Mouse (Mus musculus) forelimb bud, embryonic 11.5 days (tissue): Measurements from ENCODE around the gene Adgrg7.

Source experiments
- DNase-seq: peaks from one replicate; pipeline ENCODE4 v3.0.0-alpha.2; 2012; ENCODE audit warnings: low read depth, low spot score

Adgrg7 gene

DNA sequence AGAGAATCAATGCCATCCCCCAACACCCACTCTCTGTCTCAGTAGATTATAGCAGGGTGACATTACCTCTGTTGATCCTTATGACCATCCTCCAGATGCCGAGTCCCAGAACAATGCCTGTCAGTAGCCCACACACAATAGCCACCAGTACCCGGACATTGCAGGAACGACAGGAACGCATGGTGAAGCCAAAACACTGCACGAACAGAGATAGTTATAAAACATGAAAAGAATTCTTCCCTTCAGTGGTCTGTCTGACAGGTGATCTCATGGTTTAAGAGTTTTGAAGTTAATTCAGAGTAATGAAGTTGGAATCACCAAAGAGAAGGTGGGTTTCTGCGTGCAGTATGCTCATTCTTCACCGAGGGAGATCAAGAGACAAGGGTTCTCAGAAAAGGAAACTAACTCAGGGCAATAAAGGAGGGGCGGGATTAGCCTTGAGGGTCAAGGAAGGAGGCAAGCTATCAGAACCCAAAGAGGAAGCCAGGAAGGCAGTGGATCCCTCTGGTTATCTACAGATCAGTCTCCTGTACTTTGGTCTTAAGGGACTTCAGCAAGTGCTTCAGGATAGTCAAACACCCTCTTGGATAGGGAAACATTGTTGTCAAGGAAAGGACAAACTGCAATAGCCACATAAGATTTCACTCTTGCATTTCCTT lies at the start of gene Adgrg7:
Gene Adgrg7 (minus strand): TSS at position 375 of the 659 bp plus-strand sequence.
- DNase-seq = no peak

DNA sequence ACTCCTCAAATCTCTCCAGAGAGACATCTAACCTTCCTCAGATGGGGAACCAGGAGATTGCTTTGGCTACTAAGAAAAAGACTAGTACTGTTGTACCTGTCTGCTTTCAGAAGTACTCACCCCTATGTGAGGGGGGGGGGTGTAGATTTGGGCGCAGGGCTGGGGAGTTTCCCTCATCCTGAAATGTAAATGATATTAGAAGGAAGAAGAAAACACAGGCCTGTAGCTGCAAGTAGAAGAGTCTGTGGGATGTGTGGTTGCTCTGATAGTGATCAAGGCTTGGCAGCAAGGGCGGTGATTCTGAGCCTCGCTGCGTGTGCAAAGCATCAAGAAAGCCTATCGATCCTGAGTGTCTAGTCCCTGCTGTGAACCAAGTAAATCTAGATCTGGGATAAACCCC lies 47.3 kb upstream of the Adgrg7 start:
- no peak for DNase-seq

DNA sequence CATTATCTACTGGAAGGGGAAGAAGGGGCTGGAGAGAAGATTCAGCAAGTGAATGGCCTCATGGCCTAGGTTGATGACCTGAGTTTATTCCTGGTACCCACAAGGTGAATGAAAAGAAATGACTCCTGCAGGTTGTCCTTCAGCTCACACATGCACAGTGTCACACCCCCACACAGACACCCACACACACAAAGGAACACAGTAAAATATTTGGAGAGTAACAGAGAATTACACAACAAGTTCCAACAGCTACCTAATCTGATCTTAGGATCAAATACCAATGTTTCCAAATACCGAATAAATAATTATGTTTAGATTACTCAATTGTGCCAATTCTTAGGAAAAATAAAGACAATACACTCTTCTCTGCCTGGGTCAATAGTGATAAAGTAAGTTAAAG lies 37.7 kb upstream of the Adgrg7 start:
- no peak for DNase-seq

- no peak for DNase-seq
Measured at GRCm38 (mm10) chr16:56831986-56832385, 36.3 kb upstream of the Adgrg7 start.

GRCm38 (mm10) chr16:56801370-56802109 lies 5.9 kb upstream of the Adgrg7 start:
- no peak for DNase-seq

- no peak for DNase-seq
Measured at GRCm38 (mm10) chr16:56800946-56801345, 5.3 kb upstream of the Adgrg7 start.

DNA sequence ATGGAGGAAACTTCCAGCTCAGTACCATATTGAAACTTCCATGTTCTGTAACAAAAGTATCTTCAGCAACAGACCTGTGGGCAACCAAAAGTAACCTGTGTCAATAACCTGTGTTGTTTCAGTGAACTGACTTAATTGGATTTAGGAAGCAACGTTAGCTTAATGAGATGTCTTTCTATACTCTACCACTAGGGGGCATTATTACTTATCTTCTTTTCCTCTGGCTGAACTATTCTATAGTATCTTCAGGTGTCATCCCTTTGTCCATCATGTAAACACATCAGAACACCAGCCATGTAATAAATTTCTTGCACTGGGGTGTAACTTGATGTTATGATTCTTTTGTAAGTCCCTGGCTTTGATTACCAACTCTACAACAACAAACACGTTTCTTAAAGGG lies 4.8 kb upstream of the Adgrg7 start:
- DNase-seq = peak; percentile 23

DNA sequence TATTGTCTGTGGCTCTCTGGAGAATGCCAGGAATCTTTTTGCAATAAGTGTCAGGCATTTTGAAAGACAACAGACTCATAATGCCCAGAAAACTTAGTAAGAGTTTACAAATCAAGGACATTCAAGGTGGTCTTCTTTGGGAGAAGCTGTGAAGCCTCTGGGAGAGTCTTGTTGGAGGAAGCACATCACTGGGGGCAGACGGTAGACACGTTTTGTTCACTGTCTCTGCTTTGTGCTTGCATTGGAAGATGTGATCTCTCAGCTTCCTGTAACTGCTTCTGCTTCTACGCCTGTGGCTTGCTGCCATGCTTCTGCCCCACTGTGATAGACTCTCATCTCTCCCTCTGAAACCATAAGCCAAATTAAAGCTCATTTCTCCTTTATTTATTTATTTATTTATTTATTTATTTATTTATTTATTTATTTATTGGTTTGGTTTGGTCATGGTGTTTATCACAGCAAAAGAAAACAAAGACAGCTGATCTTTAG lies 3.9 kb upstream of the Adgrg7 start:
- DNase-seq = no peak

GRCm38 (mm10) chr16:56798873-56799272 lies 3.2 kb upstream of the Adgrg7 start:
- DNase-seq = no peak

DNA sequence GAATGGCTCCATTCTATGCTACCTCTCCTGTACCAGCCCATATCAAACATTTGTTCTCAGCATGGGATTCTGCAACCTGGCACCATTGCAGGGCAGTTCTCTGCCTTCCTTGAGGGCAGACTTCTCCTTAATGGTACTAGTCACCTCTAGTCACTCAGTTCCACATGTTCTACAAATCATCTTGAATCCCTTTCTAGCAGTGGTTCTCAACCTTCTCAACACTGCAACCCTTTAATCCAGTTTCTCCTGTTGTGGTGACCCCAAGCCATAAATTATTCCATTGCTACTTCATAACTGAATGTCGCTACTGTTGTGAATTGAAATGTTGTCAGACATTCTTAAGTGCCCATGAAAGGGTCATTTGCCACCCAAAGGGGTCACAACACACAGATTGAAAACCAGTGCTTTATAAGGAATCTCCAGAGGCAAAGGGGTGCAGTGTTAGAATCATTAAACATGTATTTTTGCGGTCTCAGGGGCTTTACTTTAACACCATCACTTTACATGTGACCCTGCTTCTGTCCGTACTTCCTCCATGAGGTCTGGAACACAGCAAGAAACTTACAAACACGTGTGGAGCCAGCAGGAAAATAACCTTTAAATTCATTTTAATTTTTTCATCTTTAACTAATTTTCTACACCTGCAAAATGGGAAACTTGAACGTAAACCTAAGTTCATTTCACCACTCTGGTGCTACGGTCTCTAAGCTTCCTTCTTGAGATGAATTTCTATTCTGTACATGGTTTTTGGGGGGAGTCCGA lies 1.1 kb downstream of the Adgrg7 start:
- no peak for DNase-seq

- DNase-seq = no peak
Measured at GRCm38 (mm10) chr16:56793778-56794177, 1.9 kb downstream of the Adgrg7 start.

- DNase-seq = no peak
Measured at GRCm38 (mm10) chr16:56785943-56786342, 9.7 kb downstream of the Adgrg7 start.

- peak; percentile 70 for DNase-seq
Measured at GRCm38 (mm10) chr16:56771163-56772105, 24.2 kb downstream of the Adgrg7 start.

DNA sequence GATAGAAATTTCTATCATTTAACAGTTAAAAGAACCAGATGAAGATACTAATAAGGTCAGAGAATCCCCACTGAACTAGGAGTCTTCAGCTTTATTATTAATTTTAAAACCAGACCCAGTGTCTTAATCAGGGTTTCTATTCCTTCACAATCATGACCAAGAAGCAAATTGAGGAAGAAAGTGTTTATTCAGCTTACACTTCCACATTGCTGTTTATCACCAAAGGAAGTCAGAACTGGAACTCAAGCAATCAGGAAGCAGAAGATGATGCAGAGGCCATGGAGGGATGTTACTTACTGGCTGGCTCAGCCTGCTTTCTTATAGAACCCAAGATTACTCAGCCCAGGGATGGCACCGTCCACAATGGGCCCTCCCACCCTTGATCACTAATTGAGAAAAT lies 66.6 kb downstream of the Adgrg7 start:
- no peak for DNase-seq

GRCm38 (mm10) chr16:56724927-56725326 lies 70.7 kb downstream of the Adgrg7 start:
- DNase-seq = no peak

- DNase-seq = no peak
Measured at GRCm38 (mm10) chr16:56722357-56722756, 73.3 kb downstream of the Adgrg7 start.

- no peak for DNase-seq
Measured at GRCm38 (mm10) chr16:56719031-56719430, 76.6 kb downstream of the Adgrg7 start.

- peak; percentile 99 for DNase-seq
Measured at GRCm38 (mm10) chr16:56717224-56718200, 78.1 kb downstream of the Adgrg7 start, which contains the start of gene Tfg. TSS of gene Tfg (minus strand) at chr16:56717450.

DNA sequence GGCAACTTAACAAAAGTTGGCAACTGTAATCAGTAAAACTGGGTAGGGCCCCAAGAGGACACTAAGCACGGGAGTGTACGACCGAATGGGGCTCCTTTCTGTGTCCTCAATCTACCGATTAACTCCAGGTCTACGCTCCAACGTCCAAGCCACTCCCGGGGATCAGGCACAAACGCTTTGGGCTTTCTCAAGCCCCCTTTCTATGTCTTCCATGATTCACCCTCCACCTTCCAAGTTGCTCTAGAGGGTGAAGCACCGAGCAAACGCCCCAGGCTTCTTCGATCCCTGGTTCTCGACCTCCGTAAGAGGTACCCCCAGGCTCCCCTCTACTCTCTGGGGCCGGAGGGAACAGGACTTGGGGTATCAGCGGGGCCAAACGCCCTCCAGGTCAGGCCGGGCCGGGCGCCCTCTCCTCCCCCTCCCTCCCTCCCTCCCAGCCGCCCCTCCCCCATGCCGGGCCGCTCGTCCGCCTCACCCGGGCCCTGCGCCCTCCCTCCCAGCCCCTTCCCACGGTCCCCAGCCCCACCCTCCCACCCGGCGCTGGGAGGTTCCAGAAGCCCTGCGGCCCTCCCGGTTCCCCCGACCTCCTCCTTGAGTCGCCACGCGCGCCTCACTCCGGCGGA lies 79.0 kb downstream of the Adgrg7 start:
- peak; percentile 17 for DNase-seq
